Mouse (Mus musculus): Measurements from ENCODE around the gene Tnfrsf1a. TPM values are rescaled to one million over a fixed set of nuclear protein-coding genes. Genes with fewer than 3 reads are reported as not detected.

Gene Tnfrsf1a
- total and polyA plus RNA-seq, 2 experiments: 21.0 to 110 TPM

DNA sequence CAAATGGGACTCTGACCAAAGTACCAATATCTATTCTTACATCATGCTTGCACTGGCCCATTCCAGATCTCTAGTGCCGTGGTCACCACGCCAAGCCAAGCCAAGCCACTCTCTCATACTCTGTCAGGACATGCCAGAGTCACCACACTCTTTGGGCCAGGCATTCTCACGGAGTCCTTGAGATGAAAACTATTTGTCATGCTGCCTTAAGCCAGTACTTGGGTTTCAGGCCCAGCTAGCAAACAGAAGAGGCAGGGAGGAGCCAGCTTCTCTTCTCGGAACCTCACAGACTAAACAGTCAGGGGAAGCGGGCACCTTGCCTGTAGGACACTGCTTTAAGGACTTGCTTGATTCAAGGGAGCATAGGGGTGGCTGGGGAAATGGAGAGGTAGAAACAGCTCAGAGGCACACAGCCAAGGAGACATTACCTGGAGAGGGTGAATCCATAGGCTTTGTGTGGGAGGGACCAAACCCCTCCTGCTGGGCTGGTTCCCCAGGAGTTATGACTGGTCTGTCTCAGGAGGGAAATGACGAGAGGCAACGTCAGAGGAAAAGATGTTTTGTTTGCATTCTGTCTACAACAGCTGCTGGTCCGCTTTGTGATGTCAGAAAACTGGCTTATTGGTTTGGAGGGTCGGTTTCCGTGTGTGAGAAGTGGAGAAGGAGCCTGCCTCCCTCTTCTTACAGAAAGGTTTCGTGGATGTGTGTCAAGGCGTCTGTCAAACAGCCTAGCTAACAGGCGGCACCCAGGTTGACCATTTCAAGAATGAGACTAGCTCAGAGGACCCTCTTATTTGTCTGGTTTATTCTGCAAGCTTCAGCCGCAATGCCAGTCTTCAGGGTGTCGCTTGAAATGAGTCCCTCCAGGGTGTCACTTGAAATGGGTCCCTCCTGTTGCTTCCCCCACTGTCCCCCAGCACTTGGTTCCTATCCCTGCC, 29.9 kb upstream of the Tnfrsf1a start:
- H3K27me3 ChIP-seq (ENCODE audit: control insufficient read depth, insufficient read depth, low read length): no peaks in the 10 kb centered on the region
- TF ChIP-seq CTCF (IDR thresholded peaks at IDR 0.05; ENCODE audit: low read depth, low read length) (no peak), POLR2A (IDR thresholded peaks at IDR 0.05; ENCODE audit: extremely low read depth, insufficient read depth, low read length) (no peak)

GRCm38 (mm10) chr6:125319919-125320296, 29.3 kb upstream of the Tnfrsf1a start:
- Histone ChIP-seq H3K27me3 (ENCODE audit: control insufficient read depth, insufficient read depth, low read length) (no peaks in the 10 kb centered on the region), H3K27ac (replicated peaks; ENCODE audit: insufficient read depth, low read depth, low read length) (no peak overlapping the region), H3K9ac (ENCODE audit: low read depth, low read length) (no peak overlapping the region), H3K79me2 (ENCODE audit: control insufficient read depth, insufficient read depth, low read length) (no peaks in the 10 kb centered on the region), H3K36me3 (ENCODE audit: control insufficient read depth, insufficient read depth, low read length) (peaks cover 2% of the 10 kb centered on the region; the same call in 1 of the 2 replicates), H3K4me1 (ENCODE audit: control insufficient read depth, insufficient read depth, low read length) (peaks cover 9% of the 10 kb centered on the region), H3K4me3 (ENCODE audit: insufficient read depth, low read depth, low read length) (no peak overlapping the region)
- DNase-seq (ENCODE audit: extremely low read depth, low read depth, low spot score): no peak
- no peak for TF ChIP-seq POLR2A (IDR thresholded peaks at IDR 0.05; ENCODE audit: extremely low read depth, insufficient read depth, low read length)
- no peak for TF ChIP-seq CTCF (IDR thresholded peaks at IDR 0.05; ENCODE audit: low read depth, low read length)

More for the DNA sequence above, 29.9 kb upstream of the Tnfrsf1a start:
- H3K9ac ChIP-seq (ENCODE audit: low read depth, low read length): 0 out of 2 replicates have a peak overlapping the region, but pooled peaks have one; percentile 19
- H3K4me3 ChIP-seq (ENCODE audit: insufficient read depth, low read depth, low read length): no peak overlapping the region
- H3K27ac ChIP-seq (replicated peaks; ENCODE audit: insufficient read depth, low read depth, low read length): 0 out of 2 replicates have a peak overlapping the region, but pooled peaks have one; percentile 7
- peaks cover 14% of the 10 kb centered on the region for H3K4me1 ChIP-seq (ENCODE audit: control insufficient read depth, insufficient read depth, low read length)
- H3K36me3 ChIP-seq (ENCODE audit: control insufficient read depth, insufficient read depth, low read length): peaks cover 2% of the 10 kb centered on the region; the same call in 1 of the 2 replicates
- no peaks in the 10 kb centered on the region for H3K79me2 ChIP-seq (ENCODE audit: control insufficient read depth, insufficient read depth, low read length)
- 65% methylated on average over 15 of the region's 15 CpGs for WGBS
- peak; percentile 79 for DNase-seq (ENCODE audit: extremely low read depth, low read depth, low spot score)

- Histone ChIP-seq H3K9ac (ENCODE audit: low read depth, low read length) (no peak within 1 kb of the TSS), H3K36me3 (ENCODE audit: control insufficient read depth, insufficient read depth, low read length) (peaks cover 2% of the 10 kb centered on the region; the same call in 1 of the 2 replicates), H3K27me3 (ENCODE audit: control insufficient read depth, insufficient read depth, low read length) (no peaks in the 10 kb centered on the region), H3K27ac (replicated peaks; ENCODE audit: insufficient read depth, low read depth, low read length) (no peak within 1 kb of the TSS), H3K4me3 (ENCODE audit: insufficient read depth, low read depth, low read length) (no peak within 1 kb of the TSS), H3K79me2 (ENCODE audit: control insufficient read depth, insufficient read depth, low read length) (no peaks in the 10 kb centered on the region), H3K4me1 (ENCODE audit: control insufficient read depth, insufficient read depth, low read length) (peaks cover 9% of the 10 kb centered on the region)
- TF ChIP-seq CTCF (IDR thresholded peaks at IDR 0.05; ENCODE audit: low read depth, low read length): no peak
- TF ChIP-seq POLR2A (IDR thresholded peaks at IDR 0.05; ENCODE audit: extremely low read depth, insufficient read depth, low read length): no peak
- WGBS: 100% methylated on average over 1 of the region's 1 CpGs
- no peak for DNase-seq (ENCODE audit: extremely low read depth, low read depth, low spot score)
Observed at GRCm38 (mm10) chr6:125320323-125320722, 28.8 kb upstream of the Tnfrsf1a start, which contains the start of gene Scnn1a. TSS of gene Scnn1a (plus strand) at chr6:125320659.

GRCm38 (mm10) chr6:125321114-125321855, 27.9 kb upstream of the Tnfrsf1a start:
- Histone ChIP-seq H3K4me3 (ENCODE audit: insufficient read depth, low read depth, low read length) (no peak overlapping the region), H3K36me3 (ENCODE audit: control insufficient read depth, insufficient read depth, low read length) (peaks cover 2% of the 10 kb centered on the region; the same call in 1 of the 2 replicates), H3K27me3 (ENCODE audit: control insufficient read depth, insufficient read depth, low read length) (no peaks in the 10 kb centered on the region), H3K27ac (replicated peaks; ENCODE audit: insufficient read depth, low read depth, low read length) (no peak overlapping the region), H3K79me2 (ENCODE audit: control insufficient read depth, insufficient read depth, low read length) (no peaks in the 10 kb centered on the region), H3K9ac (ENCODE audit: low read depth, low read length) (no peak overlapping the region), H3K4me1 (ENCODE audit: control insufficient read depth, insufficient read depth, low read length) (peaks cover 9% of the 10 kb centered on the region)
- WGBS: 67% methylated on average over 26 of the region's 26 CpGs
- DNase-seq (ENCODE audit: extremely low read depth, low read depth, low spot score): no peak
- TF ChIP-seq CTCF (IDR thresholded peaks at IDR 0.05; ENCODE audit: low read depth, low read length): no peak
- TF ChIP-seq POLR2A (IDR thresholded peaks at IDR 0.05; ENCODE audit: extremely low read depth, insufficient read depth, low read length): no peak

GRCm38 (mm10) chr6:125322794-125323193, 26.4 kb upstream of the Tnfrsf1a start:
- no peak for TF ChIP-seq CTCF (IDR thresholded peaks at IDR 0.05; ENCODE audit: low read depth, low read length)
- no peak for TF ChIP-seq POLR2A (IDR thresholded peaks at IDR 0.05; ENCODE audit: extremely low read depth, insufficient read depth, low read length)
- Histone ChIP-seq H3K27ac (replicated peaks; ENCODE audit: insufficient read depth, low read depth, low read length) (no peak overlapping the region), H3K36me3 (ENCODE audit: control insufficient read depth, insufficient read depth, low read length) (peaks cover 2% of the 10 kb centered on the region; the same call in 1 of the 2 replicates), H3K9ac (ENCODE audit: low read depth, low read length) (no peak overlapping the region), H3K4me1 (ENCODE audit: control insufficient read depth, insufficient read depth, low read length) (peaks cover 9% of the 10 kb centered on the region), H3K4me3 (ENCODE audit: insufficient read depth, low read depth, low read length) (no peak overlapping the region), H3K27me3 (ENCODE audit: control insufficient read depth, insufficient read depth, low read length) (no peaks in the 10 kb centered on the region), H3K79me2 (ENCODE audit: control insufficient read depth, insufficient read depth, low read length) (no peaks in the 10 kb centered on the region)
- DNase-seq (ENCODE audit: extremely low read depth, low read depth, low spot score): no peak
- 86% methylated on average over 13 of the region's 13 CpGs for WGBS

All from liver, adult 2 months (tissue).